Mouse (Mus musculus): ENCODE results near the gene Pphln1. TPM values are rescaled to one million over a fixed set of nuclear protein-coding genes. Genes with fewer than 3 reads are reported as not detected.
A peak's percentile ranks its signal among the peaks of the same experiment; 100 is the strongest.

The Pphln1 gene
- total RNA-seq, 2 experiments from 2014 or later, result 20.3 to 21.6 TPM

DNA sequence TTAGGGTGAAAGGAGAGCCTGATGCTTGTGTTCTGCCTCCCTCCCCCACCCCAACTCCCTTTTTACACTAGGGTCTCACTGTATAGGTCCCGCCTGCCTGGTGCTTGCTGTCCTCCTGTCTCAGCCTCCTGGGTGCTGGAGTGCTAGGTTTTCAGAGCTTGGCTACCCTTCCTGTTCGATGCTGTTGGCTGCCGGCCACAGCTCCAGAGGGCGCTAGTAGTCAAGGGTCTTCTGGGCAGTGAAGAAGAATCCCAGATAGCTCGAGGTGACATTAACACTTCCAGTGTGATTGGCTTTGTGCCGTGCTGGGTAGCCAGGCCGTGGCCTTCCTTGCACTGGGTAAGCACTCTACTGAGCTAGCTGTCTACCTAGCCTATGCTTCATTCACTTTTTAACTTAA is 22.4 kb downstream of the Pphln1 start:
- intact Hi-C loops (cut with DNase I), result no loop called here
- peak in 1 of 2 experiments; percentile 20 for DNase-seq

- DNase-seq, result no peak
- intact Hi-C loops (cut with DNase I), result no loop called here
Observed at GRCm38 (mm10) chr15:93422537-93422936, 24.4 kb downstream of the Pphln1 start.

- DNase-seq, result peak in 1 of 2 experiments; percentile 10
- intact Hi-C loops (cut with DNase I), result no loop called here
Observed at GRCm38 (mm10) chr15:93433811-93434210, 35.7 kb downstream of the Pphln1 start.

GRCm38 (mm10) chr15:93435998-93436397 is 37.8 kb downstream of the Pphln1 start:
- intact Hi-C loops (cut with DNase I), result loop anchor here (5.0 kb wide), 2 partner anchors 54 to 141 kb away; no protein-coding TSS in a partner anchor
- DNase-seq, result no peak

GRCm38 (mm10) chr15:93438663-93439062 is 40.5 kb downstream of the Pphln1 start:
- intact Hi-C loops (cut with DNase I), result loop anchor here (1.0 to 5.0 kb wide), 3 partner anchors 56 to 173 kb away; no protein-coding TSS in a partner anchor
- DNase-seq, result peak; percentile 54 to 74

GRCm38 (mm10) chr15:93442271-93442670 is 44.1 kb downstream of the Pphln1 start:
- DNase-seq, result no peak
- intact Hi-C loops (cut with DNase I), result loop anchor here (10.0 kb wide), 1 partner anchor 773 kb away; no protein-coding TSS in a partner anchor

GRCm38 (mm10) chr15:93443676-93444075 is 45.5 kb downstream of the Pphln1 start:
- intact Hi-C loops (cut with DNase I), result loop anchor here (10.0 kb wide), 1 partner anchor 771 kb away; no protein-coding TSS in a partner anchor
- no peak for DNase-seq

DNA sequence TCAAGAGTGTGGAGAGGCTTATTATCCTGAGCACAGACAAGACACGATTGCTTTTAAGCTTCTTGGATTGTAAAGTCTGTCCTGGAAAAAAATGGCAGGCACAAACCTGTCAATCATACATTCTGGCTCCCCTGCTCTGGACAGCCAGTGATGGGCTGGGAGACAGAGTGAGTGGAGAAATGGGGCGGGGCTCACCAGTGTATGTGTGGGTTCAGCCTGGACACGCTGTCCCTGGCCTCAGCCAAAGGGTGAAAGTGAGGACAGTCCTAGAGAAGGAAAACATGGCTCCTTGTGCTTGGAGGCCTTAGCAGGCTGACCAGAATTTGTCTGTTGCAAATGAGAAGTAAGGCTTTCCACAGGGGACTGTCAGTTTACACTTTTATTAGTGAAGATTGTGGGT is 50.7 kb downstream of the Pphln1 start:
- intact Hi-C loops (cut with DNase I), result loop anchor here (10.0 kb wide), 1 partner anchor 766 kb away; no protein-coding TSS in a partner anchor
- no peak for DNase-seq

DNA sequence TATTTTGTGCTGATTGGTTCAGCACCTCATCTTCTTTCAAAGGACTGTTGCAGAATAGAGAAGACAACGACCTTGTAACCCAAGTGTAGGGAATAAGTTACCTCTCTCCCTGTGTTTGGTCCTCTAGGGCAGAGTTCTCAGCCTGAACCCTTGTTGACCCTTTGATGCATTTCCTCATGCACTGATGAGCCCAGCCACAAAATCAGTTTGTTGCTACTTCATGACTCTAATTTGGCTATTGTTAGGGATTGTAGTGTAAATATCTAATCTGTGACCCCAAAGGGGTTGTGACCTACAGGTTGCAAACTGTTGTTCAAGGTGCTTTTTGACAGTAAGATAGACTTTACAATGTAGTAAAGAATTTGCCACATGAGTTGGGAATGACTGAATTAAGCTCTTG is 55.1 kb downstream of the Pphln1 start:
- DNase-seq, result no peak
- intact Hi-C loops (cut with DNase I), result no loop called here

- intact Hi-C loops (cut with DNase I), result no loop called here
- DNase-seq, result no peak
Observed at GRCm38 (mm10) chr15:93456005-93456404, 57.9 kb downstream of the Pphln1 start.

- DNase-seq, result no peak
- intact Hi-C loops (cut with DNase I), result no loop called here
Observed at GRCm38 (mm10) chr15:93459422-93459821, 61.3 kb downstream of the Pphln1 start.

DNA sequence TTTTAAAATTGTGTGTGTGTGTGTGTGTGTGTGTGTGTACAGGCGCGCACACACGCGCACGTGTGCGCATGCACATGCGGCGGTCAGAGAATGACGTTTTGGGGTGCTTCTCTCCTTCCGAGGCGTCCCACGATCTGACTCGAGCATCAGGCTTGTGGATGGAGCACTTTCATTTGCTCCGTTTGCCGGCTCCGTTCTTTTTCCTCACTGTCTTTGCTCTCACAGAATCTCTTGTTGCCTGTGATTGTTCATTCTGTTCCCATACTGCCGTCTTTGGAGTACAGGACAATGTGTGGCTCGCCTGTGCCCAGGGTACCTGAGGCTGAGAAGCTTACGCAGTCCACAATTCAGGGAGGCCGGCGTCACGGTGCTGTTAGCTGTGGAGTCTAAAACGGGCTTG is 62.9 kb downstream of the Pphln1 start:
- no peak for DNase-seq
- intact Hi-C loops (cut with DNase I), result no loop called here

- intact Hi-C loops (cut with DNase I), result no loop called here
Observed at GRCm38 (mm10) chr15:93471651-93472050, 73.5 kb downstream of the Pphln1 start.

DNA sequence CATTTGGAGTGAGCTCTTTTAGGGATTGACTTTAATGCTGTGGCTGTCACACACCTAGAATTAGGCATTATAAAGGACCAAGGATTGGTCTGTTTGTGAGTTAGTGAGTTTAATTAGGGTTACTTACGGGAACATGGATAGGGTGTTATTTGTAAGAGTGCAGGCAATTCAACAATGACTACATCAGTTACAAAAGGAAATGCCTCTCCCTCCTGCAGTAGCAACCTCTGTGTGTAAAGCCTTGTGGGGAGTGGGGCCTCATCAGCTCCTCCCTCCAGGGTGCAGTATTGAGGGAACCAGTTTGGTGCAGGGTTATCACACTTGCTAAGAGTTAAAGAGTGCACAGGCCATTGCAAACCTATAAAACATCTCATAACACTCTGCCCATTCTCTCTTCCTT is 73.9 kb downstream of the Pphln1 start:
- DNase-seq, result no peak
- intact Hi-C loops (cut with DNase I), result no loop called here

More at GRCm38 (mm10) chr15:93471651-93472050, 73.5 kb downstream of the Pphln1 start:
- no peak for DNase-seq

- intact Hi-C loops (cut with DNase I), result no loop called here
- no peak for DNase-seq
Observed at GRCm38 (mm10) chr15:93474277-93474676, 76.1 kb downstream of the Pphln1 start.

GRCm38 (mm10) chr15:93475688-93476087 is 77.5 kb downstream of the Pphln1 start:
- intact Hi-C loops (cut with DNase I), result no loop called here
- DNase-seq, result no peak

DNA sequence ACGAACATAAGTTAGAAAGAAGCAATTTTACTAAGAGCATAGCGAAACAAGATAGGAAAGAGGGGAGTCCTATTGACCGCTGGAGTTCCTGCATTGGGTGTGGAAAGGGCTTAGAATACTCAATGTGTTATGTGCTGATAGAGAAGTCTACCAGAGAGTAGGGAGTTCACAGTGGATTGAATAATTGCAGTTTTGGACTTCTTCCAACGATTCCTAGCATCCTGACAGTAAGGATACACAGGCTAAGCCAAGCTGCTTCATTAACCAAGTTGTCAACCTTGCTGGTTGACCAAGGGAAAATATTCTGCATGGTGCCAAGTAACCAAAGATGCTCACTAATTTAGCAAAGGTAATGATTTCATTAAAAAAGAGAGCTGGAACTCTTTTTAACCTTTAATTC is 79.6 kb downstream of the Pphln1 start:
- no peak for DNase-seq
- intact Hi-C loops (cut with DNase I), result no loop called here

- no peak for DNase-seq
- intact Hi-C loops (cut with DNase I), result no loop called here
Observed at GRCm38 (mm10) chr15:93478676-93479075, 80.5 kb downstream of the Pphln1 start.

DNA sequence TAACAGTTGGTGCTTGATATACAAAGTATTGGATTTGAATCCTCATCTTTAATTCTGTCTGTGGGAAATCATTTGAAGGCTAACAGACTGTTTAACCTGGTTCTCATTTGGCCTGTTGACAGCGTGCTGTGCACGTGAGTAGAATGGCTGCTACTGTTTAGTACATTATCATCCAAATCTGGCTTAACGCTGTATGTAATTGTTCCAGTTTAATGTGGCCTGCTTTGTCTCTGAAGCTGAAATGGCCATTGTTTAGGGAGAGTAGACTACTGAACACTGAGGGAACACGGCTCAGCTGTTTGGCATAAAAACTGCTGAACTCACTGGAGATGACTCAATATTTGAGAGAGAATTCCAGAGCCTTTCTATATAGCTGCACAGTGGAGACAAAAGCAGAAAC is 81.3 kb downstream of the Pphln1 start:
- DNase-seq, result no peak
- intact Hi-C loops (cut with DNase I), result no loop called here

DNA sequence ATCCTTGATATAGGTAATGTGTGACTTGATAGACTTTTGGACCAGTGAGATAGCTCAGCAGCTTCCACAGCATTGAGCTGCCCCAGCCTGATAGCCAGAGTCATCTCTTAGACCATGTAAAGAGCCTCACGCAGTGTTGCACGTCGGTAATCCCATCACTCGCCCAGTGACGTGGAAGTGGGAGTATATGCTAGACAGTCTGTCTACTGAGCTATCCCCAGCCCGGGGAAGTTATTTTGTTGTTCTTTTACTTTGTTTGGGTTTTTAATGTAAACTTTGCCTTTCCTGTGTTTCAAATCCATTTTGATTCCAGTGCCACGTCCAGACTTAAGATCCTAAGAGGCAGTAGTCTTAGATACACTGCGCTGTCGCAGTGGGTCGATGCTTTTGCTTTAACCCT is 83.0 kb downstream of the Pphln1 start:
- intact Hi-C loops (cut with DNase I), result no loop called here
- no peak for DNase-seq

- no peak for DNase-seq
- intact Hi-C loops (cut with DNase I), result no loop called here
Observed at GRCm38 (mm10) chr15:93484261-93484710, 86.1 kb downstream of the Pphln1 start.

DNA sequence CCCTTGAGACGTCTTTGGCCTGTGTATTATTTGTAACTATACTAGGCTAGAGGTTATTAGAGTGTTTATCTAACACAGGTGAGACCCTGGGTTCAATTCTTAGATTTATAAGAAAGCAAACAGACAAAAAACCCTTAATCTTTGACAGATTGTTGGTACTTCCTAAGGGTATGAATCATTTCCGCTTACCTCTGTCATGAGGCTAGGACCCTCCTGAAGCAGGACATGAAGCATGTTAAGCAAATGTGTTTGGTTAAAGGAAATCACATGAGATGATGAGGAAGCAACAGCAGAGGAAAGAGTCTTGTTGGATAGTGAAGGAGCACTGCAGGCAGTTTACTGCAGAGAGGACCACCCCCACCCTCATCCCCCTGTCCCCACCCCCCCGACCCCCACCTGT is 87.1 kb downstream of the Pphln1 start:
- intact Hi-C loops (cut with DNase I), result no loop called here

DNA sequence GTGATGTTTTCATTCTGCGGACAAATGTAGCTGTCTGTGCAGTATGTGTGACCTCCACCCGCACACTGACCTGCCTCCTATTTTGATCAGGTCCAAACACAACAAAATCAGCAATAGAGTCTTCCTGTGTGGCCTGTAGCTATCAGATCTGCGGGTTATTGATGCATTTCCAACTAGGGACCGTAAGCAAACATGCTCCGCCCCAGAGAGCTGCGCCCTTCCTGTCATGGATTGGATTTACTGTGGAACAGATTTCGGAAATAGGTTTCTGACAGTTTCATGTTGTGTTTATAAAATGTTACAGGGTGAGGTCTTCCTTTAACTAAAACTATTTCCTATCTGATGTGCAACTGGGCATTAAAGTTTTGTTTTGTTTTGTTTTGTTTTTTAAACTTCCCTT is 87.9 kb downstream of the Pphln1 start:
- DNase-seq, result no peak
- intact Hi-C loops (cut with DNase I), result no loop called here

More for the DNA sequence above, 87.1 kb downstream of the Pphln1 start:
- no peak for DNase-seq
